Comparison of ENCODE assay signal across 22 mouse cellular contexts in the genomic region with DNA sequence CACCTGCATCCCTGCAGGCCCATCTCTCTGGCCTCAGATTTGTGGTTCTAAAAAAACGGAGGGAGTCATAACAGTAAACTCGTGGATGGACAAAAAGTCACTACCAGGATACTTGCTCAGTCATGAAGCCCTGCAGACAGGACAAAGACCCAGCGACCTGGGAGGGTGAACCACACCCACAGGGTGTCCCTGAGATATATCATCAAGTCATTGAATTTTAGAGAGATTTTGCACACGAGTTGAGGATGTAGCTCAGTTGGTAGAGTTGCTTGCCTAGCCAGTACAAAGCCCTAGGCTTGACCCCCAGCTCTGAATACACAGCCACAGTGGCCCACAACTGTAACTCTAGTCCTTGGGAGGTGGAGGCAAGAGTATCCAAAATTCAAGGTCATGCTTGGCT. TPM values are rescaled to one million over a fixed set of nuclear protein-coding genes. Genes with fewer than 3 reads are reported as not detected.
DNase-seq lines count a peak whose midpoint lies in the region; ATAC-seq and TF ChIP-seq lines count a peak whose summit lies in the region.
"Had no signal": no experiment of that assay in that cellular context is flagged by ENCODE, and none has a peak within 500 bp of the region (broad histone marks: within the 10 kb centered on the region; RNA-seq: fewer than 3 reads in every experiment).

No protein-coding gene starts in this region.

- no peak overlapping the region for H3K9ac ChIP-seq in hindbrain, embryonic 13.5 days
- no peak overlapping the region for H3K9ac ChIP-seq in hindbrain, embryonic 12.5 days
- no peak overlapping the region for H3K9ac ChIP-seq in embryonic facial prominence, embryonic 12.5 days

- H3K27me3 ChIP-seq in heart, embryonic 10.5 days (ENCODE audit: insufficient read depth, poor library complexity, severe bottlenecking) = no peaks in the 10 kb centered on the region
- no peaks in the 10 kb centered on the region for H3K27me3 ChIP-seq in hindbrain, embryonic 13.5 days
- H3K27me3 ChIP-seq in hindbrain, embryonic 12.5 days = no peaks in the 10 kb centered on the region
- H3K27me3 ChIP-seq in E14TG2a.4 (ENCODE audit: insufficient read depth, low read length) = 0 out of 2 replicates have a peak, but pooled peaks cover 3% of the 10 kb centered on the region
- no peaks in the 10 kb centered on the region for H3K27me3 ChIP-seq in embryonic facial prominence, embryonic 12.5 days

- 70% methylated on average over 4 of the region's 4 CpGs for WGBS in heart, embryonic 10.5 days
- WGBS in hindbrain, embryonic 13.5 days = 75% methylated on average over 4 of the region's 4 CpGs
- WGBS in hindbrain, embryonic 12.5 days = 70% methylated on average over 4 of the region's 4 CpGs
- WGBS in embryonic facial prominence, embryonic 12.5 days = 73% methylated on average over 4 of the region's 4 CpGs

- H3K27ac ChIP-seq in heart, embryonic 10.5 days = peak overlapping the region; percentile 56
- 0 out of 2 replicates have a peak overlapping the region, but pooled peaks have one; percentile 4 for H3K27ac ChIP-seq in hindbrain, embryonic 13.5 days
- no peak overlapping the region for H3K27ac ChIP-seq in hindbrain, embryonic 12.5 days
- peak overlapping the region; percentile 14; the same call in 1 of the 2 replicates for H3K27ac ChIP-seq in embryonic facial prominence, embryonic 12.5 days
- H3K27ac ChIP-seq: hindbrain, postnatal 0 days had no signal

- H3K4me3 ChIP-seq in heart, embryonic 10.5 days = no peak overlapping the region
- H3K4me3 ChIP-seq in hindbrain, embryonic 13.5 days = no peak overlapping the region
- no peak overlapping the region for H3K4me3 ChIP-seq in hindbrain, embryonic 12.5 days
- peak overlapping the region; percentile 27; the same call in 1 of the 2 replicates for H3K4me3 ChIP-seq in E14TG2a.4 (replicated peaks; ENCODE audit: low read length)
- no peak overlapping the region for H3K4me3 ChIP-seq in embryonic facial prominence, embryonic 12.5 days
- H3K4me3 ChIP-seq: erythroblast, embryonic 14.5 days; myocyte had no signal

- ATAC-seq in hindbrain, embryonic 13.5 days (ENCODE audit: low FRiP score) = no peak
- no peak for ATAC-seq in hindbrain, embryonic 12.5 days (ENCODE audit: low FRiP score)
- no peak for ATAC-seq in embryonic facial prominence, embryonic 12.5 days (ENCODE audit: insufficient number of reproducible peaks, insufficient read depth, low FRiP score, low TSS enrichment)
- ATAC-seq: hindbrain, postnatal 0 days had no signal

- H3K4me2 ChIP-seq in hindbrain, embryonic 13.5 days = no peak overlapping the region
- H3K4me2 ChIP-seq in hindbrain, embryonic 12.5 days (replicated peaks) = no peak overlapping the region
- H3K4me2 ChIP-seq in embryonic facial prominence, embryonic 12.5 days (replicated peaks) = no peak overlapping the region
- H3K4me2 ChIP-seq: liver, embryonic 11.5 days had no signal

- H3K9me3 ChIP-seq in heart, embryonic 10.5 days = no peaks in the 10 kb centered on the region
- H3K9me3 ChIP-seq in hindbrain, embryonic 13.5 days = no peaks in the 10 kb centered on the region
- H3K9me3 ChIP-seq in hindbrain, embryonic 12.5 days (replicated peaks) = no peaks in the 10 kb centered on the region
- no peaks in the 10 kb centered on the region for H3K9me3 ChIP-seq in E14TG2a.4 (ENCODE audit: low read length)
- no peaks in the 10 kb centered on the region for H3K9me3 ChIP-seq in embryonic facial prominence, embryonic 12.5 days

- DNase-seq in heart, embryonic 10.5 days (ENCODE audit: low spot score) = no peak
- DNase-seq in heart, postnatal 4 days = no peak
- DNase-seq in c-Kit-positive CD71-positive TER-119-positive erythroid progenitor cells, embryonic 14.5 days (ENCODE audit: low spot score) = no peak
- no peak for DNase-seq in adrenal gland, adult (ENCODE audit: inconsistent age in 2 of 2, low spot score in 1 of 2)
- DNase-seq: adrenal gland, adult 2 months; cerebellum, adult 2 months; gastrocnemius, postnatal 25 days; kidney, adult 9 months; layer of hippocampus, adult 9-11 months; retina, postnatal 1 day; thymus, adult 2 months had no signal

- no peaks in the 10 kb centered on the region for H3K36me3 ChIP-seq in heart, embryonic 10.5 days
- no peaks in the 10 kb centered on the region for H3K36me3 ChIP-seq in hindbrain, embryonic 13.5 days
- no peaks in the 10 kb centered on the region for H3K36me3 ChIP-seq in hindbrain, embryonic 12.5 days
- H3K36me3 ChIP-seq in E14TG2a.4 (ENCODE audit: insufficient read depth, low read length) = no peaks in the 10 kb centered on the region
- H3K36me3 ChIP-seq in embryonic facial prominence, embryonic 12.5 days = no peaks in the 10 kb centered on the region

- H3K4me1 ChIP-seq in heart, embryonic 10.5 days = peaks cover 55% of the 10 kb centered on the region
- H3K4me1 ChIP-seq in hindbrain, embryonic 13.5 days (replicated peaks) = no peaks in the 10 kb centered on the region
- H3K4me1 ChIP-seq in hindbrain, embryonic 12.5 days = no peaks in the 10 kb centered on the region
- H3K4me1 ChIP-seq in E14TG2a.4 (replicated peaks; ENCODE audit: low read depth, low read length) = peaks cover 84% of the 10 kb centered on the region
- H3K4me1 ChIP-seq in embryonic facial prominence, embryonic 12.5 days = peaks cover 9% of the 10 kb centered on the region

- no peak for TF ChIP-seq CTCF in E14TG2a.4 (conservative IDR thresholded peaks at IDR 0.05; ENCODE audit: low read length)

RNA-seq across cellular contexts. Expression of a gene that starts 7.4 kb away (rescaled TPM):
- polyA plus RNA-seq in heart, embryonic 10.5 days (2016; fragmentation: Nextera tagmentation; extraction: Ambion mirVana) = 52.0 and 58.9 TPM in 2 replicates
- 100 to 1,000 TPM; 467 to 506 TPM for total RNA-seq in heart, postnatal 4 days (2021)
- 6.1 and 6.8 TPM in 2 replicates for polyA plus RNA-seq in hindbrain, embryonic 13.5 days (2015; fragmentation: Nextera tagmentation; extraction: Ambion mirVana)
- polyA plus RNA-seq in hindbrain, embryonic 12.5 days (2016; fragmentation: Nextera tagmentation; extraction: Ambion mirVana) = 14.7 and 15.0 TPM in 2 replicates
- 19.0 and 19.7 TPM in 2 replicates for polyA plus RNA-seq in embryonic facial prominence, embryonic 12.5 days (2016; fragmentation: Nextera tagmentation; extraction: Ambion mirVana)

RNA-seq across cellular contexts. Expression of a gene that starts 8.1 kb away (rescaled TPM):
- not detected in 2 replicates for polyA plus RNA-seq in heart, embryonic 10.5 days (2016; fragmentation: Nextera tagmentation; extraction: Ambion mirVana)
- total RNA-seq in heart, postnatal 4 days (2021) = not detected
- polyA plus RNA-seq in hindbrain, embryonic 13.5 days (2015; fragmentation: Nextera tagmentation; extraction: Ambion mirVana) = not detected in 2 replicates
- not detected in 2 replicates for polyA plus RNA-seq in hindbrain, embryonic 12.5 days (2016; fragmentation: Nextera tagmentation; extraction: Ambion mirVana)
- polyA plus RNA-seq in embryonic facial prominence, embryonic 12.5 days (2016; fragmentation: Nextera tagmentation; extraction: Ambion mirVana) = not detected in 2 replicates
- total RNA-seq: adrenal gland, adult 2 months; gastrocnemius, postnatal 25 days; hindbrain, postnatal 0 days; left cerebral cortex, postnatal 14 days; neutrophil, adult 5-6 weeks had no signal
- polyA plus RNA-seq: adrenal gland, adult 2 months; cerebellum, adult 2 months; cortical plate, adult 2 months; erythroblast, embryonic 14.5 days; hindbrain, postnatal 0 days; liver, embryonic 11.5 days had no signal

RNA-seq across cellular contexts. Expression of a gene that starts 30.9 kb away (rescaled TPM):
- polyA plus RNA-seq in heart, embryonic 10.5 days (2016; fragmentation: Nextera tagmentation; extraction: Ambion mirVana) = not detected in 2 replicates
- not detected for total RNA-seq in heart, postnatal 4 days (2021)
- polyA plus RNA-seq in hindbrain, embryonic 13.5 days (2015; fragmentation: Nextera tagmentation; extraction: Ambion mirVana) = not detected in 2 replicates
- polyA plus RNA-seq in hindbrain, embryonic 12.5 days (2016; fragmentation: Nextera tagmentation; extraction: Ambion mirVana) = not detected in 2 replicates
- not detected in 2 replicates for polyA plus RNA-seq in embryonic facial prominence, embryonic 12.5 days (2016; fragmentation: Nextera tagmentation; extraction: Ambion mirVana)
- total RNA-seq: adrenal gland, adult 2 months; gastrocnemius, postnatal 25 days; hindbrain, postnatal 0 days; left cerebral cortex, postnatal 14 days; neutrophil, adult 5-6 weeks had no signal
- polyA plus RNA-seq: cerebellum, adult 2 months; cortical plate, adult 2 months; erythroblast, embryonic 14.5 days; hindbrain, postnatal 0 days; liver, embryonic 11.5 days had no signal

RNA-seq across cellular contexts. Expression of a gene that starts 51.6 kb away (rescaled TPM):
- not detected in 2 replicates for polyA plus RNA-seq in heart, embryonic 10.5 days (2016; fragmentation: Nextera tagmentation; extraction: Ambion mirVana)
- not detected for total RNA-seq in heart, postnatal 4 days (2021)
- polyA plus RNA-seq in hindbrain, embryonic 13.5 days (2015; fragmentation: Nextera tagmentation; extraction: Ambion mirVana) = not detected in 2 replicates
- not detected in 2 replicates for polyA plus RNA-seq in hindbrain, embryonic 12.5 days (2016; fragmentation: Nextera tagmentation; extraction: Ambion mirVana)
- polyA plus RNA-seq in embryonic facial prominence, embryonic 12.5 days (2016; fragmentation: Nextera tagmentation; extraction: Ambion mirVana) = not detected in 2 replicates
- total RNA-seq: adrenal gland, adult 2 months; gastrocnemius, postnatal 25 days; hindbrain, postnatal 0 days; left cerebral cortex, postnatal 14 days; neutrophil, adult 5-6 weeks had no signal
- polyA plus RNA-seq: adrenal gland, adult 2 months; cerebellum, adult 2 months; cortical plate, adult 2 months; erythroblast, embryonic 14.5 days; hindbrain, postnatal 0 days; liver, embryonic 11.5 days; thymus, adult 2 months had no signal
